Mouse (Mus musculus) stomach, postnatal 0 days (tissue): ENCODE data around the gene Olfr1341.

Experiments used
- CTCF ChIP-seq: IDR thresholded peaks from 2 replicates; pipeline ENCODE4 v1.5.1; 2016; ENCODE audit warnings: antibody characterized with exemption, low read depth, mild to moderate bottlenecking, moderate library complexity
- EP300 ChIP-seq: optimal IDR thresholded peaks from 2 replicates; pipeline ENCODE3; 2016; ENCODE audit warnings: antibody characterized with exemption

DNA sequence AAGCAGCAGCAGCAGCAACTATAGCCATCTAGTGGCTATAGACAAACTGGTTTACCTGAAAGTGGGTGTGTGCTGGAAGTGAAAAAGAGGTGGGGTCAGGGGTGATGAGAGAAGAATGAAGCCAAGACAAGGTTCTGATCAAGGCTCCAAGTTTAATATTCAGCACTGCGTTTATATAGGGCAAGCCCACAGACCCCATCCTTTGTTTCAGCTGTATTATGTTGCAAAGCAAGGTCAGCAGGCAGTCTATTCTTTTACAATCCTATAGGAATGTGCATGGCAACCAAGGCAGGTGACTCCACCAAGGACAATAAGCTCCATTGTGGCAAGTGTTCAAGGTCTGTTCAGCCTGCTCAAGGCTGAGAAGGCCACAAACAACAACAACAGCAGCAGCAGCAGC lies 8.3 kb downstream of the Olfr1341 start:
- TF ChIP-seq CTCF (no peak), EP300 (no peak)
